Mouse (Mus musculus): ENCODE data around the gene Elobl.

Elobl gene

GRCm38 (mm10) chr11:88934089-88935000 lies 32.4 kb downstream of the Elobl start:
- DNase-seq (ENCODE audit: low spot score in 2 of 2), result peak; percentile 16 to 27

GRCm38 (mm10) chr11:88933030-88933429 lies 33.7 kb downstream of the Elobl start:
- no peak for DNase-seq (ENCODE audit: low spot score in 2 of 2)

GRCm38 (mm10) chr11:88931692-88932530 lies 34.8 kb downstream of the Elobl start:
- DNase-seq (ENCODE audit: low spot score in 2 of 2), result no peak

GRCm38 (mm10) chr11:88926566-88926965 lies 40.2 kb downstream of the Elobl start:
- no peak for DNase-seq (ENCODE audit: low spot score in 2 of 2)
